Mouse (Mus musculus): ENCODE measurements around the gene 1700020A23Rik.

1700020A23Rik gene

GRCm38 (mm10) chr2:130411558-130412495 is 6.8 kb downstream of the 1700020A23Rik start:
- peak; percentile 60 for DNase-seq (ENCODE audit: low spot score)

DNA sequence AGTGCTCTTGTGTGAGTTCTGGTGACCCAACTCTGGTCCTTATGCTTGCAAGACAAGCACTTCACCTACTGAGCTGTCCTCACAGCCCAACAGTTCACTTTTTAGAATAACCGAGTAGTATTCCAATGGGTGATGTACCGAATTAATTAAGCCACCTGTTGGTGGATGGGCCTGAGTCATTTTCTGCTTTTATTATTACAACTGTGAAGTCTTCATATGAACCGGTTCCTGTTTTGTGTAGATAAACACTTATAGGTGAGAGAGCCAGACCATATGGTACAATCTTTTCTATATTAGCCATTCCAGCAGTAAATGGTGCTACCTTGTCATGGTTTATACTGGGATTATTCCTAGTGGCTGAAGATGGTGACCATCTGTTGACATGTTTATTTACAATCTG is 7.7 kb downstream of the 1700020A23Rik start:
- DNase-seq (ENCODE audit: low spot score): no peak

- no peak for DNase-seq (ENCODE audit: low spot score)
Measured at GRCm38 (mm10) chr2:130414094-130414856, 9.2 kb downstream of the 1700020A23Rik start.

DNA sequence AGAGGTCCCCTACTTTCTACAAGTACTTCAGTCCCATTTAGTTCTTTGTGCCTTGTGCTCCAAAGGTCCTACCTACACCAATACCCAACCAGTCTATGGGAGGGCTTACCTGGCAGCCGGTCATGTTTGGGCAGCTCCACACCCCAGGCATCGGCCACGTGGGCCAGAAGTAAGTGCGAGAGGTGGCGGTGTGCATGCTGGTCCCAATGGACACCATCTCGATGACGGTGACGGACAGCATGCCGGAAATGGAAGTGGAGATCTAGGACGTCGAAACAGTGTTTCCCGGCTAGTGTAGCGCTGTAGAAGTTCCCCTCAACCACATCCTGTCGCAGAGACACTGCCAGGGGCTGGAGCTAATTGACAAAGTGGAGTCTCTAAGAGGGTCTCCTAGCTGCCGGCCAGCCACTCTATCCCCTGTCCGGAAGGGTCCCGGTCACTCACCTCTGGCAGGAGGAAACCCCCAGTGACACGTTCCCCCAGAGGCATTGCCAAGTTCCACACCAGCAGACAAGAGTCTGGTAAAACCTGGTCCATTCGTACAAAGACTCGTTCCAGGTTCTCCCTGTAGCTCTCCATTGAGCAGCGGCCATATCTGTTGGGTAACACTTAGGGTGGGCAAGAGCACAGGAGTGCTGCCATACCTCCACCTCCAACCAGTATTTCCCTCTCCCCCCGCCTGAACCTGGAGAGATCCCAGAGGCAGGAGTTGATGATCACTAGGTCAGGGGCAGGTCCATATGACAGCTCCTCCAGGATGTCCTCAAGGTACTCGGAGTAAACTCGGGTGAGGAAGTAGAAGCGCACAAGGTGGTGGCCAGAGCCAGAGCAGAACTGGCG is 16.9 kb downstream of the 1700020A23Rik start:
- no peak for DNase-seq (ENCODE audit: low spot score)

- DNase-seq (ENCODE audit: low spot score): peak; percentile 84
Measured at GRCm38 (mm10) chr2:130423397-130424125, 18.5 kb downstream of the 1700020A23Rik start.

GRCm38 (mm10) chr2:130424126-130424853 is 19.2 kb downstream of the 1700020A23Rik start, which contains the start of the genes Vps16 and Pced1a:
Vps16 (plus strand) TSS chr2:130424339.
Pced1a (minus strand) TSS chr2:130424701.
- DNase-seq (ENCODE audit: low spot score): peak; percentile 93

- DNase-seq (ENCODE audit: low spot score): no peak
Measured at GRCm38 (mm10) chr2:130425112-130425511, 20.1 kb downstream of the 1700020A23Rik start.

GRCm38 (mm10) chr2:130429851-130430250 is 24.8 kb downstream of the 1700020A23Rik start:
- DNase-seq (ENCODE audit: low spot score): no peak

- DNase-seq (ENCODE audit: low spot score): no peak
Measured at GRCm38 (mm10) chr2:130430484-130430883, 25.4 kb downstream of the 1700020A23Rik start.

- DNase-seq (ENCODE audit: low spot score): no peak
Measured at GRCm38 (mm10) chr2:130432157-130432556, 27.1 kb downstream of the 1700020A23Rik start.

- DNase-seq (ENCODE audit: low spot score): no peak
Measured at GRCm38 (mm10) chr2:130433152-130433551, 28.1 kb downstream of the 1700020A23Rik start.

DNA sequence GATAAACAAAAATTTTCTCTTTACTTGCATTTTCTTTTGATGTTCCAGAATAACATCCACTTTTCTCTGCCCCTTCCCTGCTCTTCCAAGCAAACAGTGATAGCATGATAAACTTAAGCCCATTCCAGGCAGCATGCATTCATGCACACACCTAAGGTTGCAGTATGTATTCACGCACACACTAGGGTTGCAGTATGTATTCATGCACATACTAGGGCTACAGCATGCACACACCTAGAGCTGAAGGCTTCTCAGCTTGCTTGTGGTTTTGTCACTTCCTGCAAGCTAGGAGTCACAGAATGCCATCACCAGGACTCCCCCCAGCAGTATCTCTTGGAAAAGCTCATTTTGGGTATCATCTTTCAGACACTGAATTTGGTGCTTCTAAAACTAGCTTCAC is 31.7 kb downstream of the 1700020A23Rik start:
- DNase-seq (ENCODE audit: low spot score): no peak

DNA sequence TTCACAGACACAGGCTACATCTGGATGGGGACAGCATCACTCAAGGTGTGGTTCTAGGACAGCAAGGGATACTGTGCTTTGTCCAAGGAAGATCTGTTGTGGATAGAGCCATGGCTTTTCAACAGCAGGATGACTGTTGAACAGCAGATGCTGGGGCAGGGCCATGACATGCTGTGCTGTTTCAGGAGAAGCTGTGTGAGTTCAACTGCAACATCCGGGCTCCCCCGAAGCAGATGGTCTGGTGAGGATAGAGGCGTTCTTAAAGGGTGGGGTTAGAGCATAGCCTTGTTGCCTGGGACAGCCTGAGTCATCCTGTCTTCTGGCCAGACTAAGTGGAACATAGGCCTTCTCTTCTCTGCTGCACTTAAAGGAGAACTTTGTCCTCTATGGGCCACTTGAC is 33.8 kb downstream of the 1700020A23Rik start:
- no peak for DNase-seq (ENCODE audit: low spot score)

DNA sequence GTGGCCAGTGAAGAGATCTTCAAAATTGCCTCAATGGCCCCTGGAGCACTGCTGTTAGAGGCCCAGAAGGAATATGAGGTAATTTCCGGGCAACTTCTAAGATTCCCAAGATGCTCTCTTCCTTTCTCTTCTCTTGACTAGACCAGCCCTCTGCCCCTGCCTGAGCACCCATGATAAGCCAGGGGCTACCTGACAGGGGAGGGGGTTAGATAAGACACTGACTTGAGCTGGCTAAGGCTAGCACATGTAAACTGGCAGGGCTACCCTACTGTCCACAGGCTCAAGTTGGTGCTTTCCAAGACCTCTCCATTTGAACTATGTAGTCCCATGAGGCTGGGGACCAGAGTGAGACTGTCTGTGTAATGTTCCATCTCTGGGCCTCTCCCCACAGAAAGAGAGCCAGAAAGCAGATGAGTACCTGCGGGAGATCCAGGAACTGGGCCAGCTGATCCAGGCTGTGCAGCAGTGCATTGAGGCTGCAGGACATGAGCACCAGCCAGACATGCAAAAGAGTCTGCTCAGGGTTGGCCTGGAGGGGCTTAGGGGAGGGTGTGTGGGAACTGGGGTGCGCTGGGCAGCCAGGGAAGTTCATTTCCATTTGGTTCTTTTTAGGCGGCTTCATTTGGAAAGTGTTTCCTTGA is 34.9 kb downstream of the 1700020A23Rik start:
- no peak for DNase-seq (ENCODE audit: low spot score)

DNA sequence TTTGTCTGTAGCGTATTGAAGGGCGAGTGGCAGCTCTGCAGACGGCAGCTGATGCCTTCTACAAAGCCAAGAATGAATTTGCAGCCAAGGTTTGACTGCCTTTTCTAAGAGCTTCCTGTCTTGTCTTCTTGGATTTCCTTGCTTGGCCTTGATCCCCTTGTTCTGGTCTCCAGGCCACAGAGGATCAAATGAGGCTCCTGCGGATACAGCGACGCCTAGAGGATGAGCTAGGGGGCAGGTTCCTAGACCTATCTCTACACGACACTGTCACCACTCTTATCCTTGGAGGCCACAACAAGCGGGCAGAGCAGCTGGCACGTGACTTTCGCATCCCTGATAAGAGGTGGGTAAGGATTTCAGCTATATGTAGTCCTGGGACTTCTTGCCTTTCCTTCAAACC is 37.1 kb downstream of the 1700020A23Rik start:
- no peak for DNase-seq (ENCODE audit: low spot score)

DNA sequence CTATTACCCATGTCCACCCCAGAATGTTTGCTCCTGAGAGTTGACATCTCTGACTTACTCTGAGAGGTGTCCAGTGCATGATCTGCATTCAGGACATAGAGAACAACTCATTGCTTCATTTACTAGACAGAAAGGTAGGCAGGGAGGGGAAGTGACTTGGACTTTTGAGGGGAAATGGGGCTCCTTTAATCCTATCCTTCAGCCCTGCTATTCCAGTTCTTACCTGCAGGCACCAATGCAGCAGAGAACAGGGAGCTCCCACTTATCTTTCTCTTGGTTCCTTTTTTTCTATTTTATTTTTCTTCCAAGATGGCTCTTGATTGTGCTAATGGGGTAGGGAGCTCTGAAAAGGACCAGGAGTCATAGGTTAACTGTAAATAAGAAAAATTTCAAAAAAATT is 43.4 kb downstream of the 1700020A23Rik start:
- DNase-seq (ENCODE audit: low spot score): no peak

GRCm38 (mm10) chr2:130449021-130449793 is 44.1 kb downstream of the 1700020A23Rik start:
- DNase-seq (ENCODE audit: low spot score): no peak

DNA sequence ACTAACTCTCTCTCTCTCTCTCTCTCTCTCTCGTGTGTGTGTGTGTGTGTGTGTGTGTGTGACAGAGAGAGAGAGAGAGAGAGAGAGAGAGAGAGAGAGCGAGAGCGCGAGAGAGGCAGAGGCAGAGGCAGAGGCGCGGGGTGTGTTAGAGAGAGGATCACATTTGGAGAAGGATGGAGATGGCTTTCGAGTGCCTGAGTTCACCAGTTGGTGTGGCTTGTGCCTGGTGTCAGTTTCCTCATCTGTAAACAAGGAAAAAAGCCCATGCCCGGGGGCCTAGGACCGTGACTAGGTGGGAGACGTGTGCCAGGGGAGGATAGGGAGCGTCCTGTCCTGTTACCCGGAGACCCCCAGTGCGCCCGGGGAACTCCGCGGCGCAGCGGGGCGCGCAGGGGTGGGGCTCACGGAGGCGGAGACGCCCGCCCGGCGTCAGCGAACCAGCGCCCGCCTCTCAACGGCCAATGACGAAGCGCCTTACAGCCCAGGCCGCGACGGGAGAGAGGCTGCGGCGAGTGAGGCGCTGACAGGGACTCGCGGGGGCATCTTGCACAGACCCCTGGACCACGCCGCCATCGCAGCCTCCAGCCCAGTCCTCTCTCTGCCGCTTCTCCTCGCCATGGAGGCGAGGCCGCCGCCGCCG is 44.9 kb downstream of the 1700020A23Rik start, which contains the start of gene Ptpra:
Ptpra (plus strand) TSS at position 485 of the 640 bp plus-strand sequence.
- peak; percentile 92 for DNase-seq (ENCODE audit: low spot score)

DNA sequence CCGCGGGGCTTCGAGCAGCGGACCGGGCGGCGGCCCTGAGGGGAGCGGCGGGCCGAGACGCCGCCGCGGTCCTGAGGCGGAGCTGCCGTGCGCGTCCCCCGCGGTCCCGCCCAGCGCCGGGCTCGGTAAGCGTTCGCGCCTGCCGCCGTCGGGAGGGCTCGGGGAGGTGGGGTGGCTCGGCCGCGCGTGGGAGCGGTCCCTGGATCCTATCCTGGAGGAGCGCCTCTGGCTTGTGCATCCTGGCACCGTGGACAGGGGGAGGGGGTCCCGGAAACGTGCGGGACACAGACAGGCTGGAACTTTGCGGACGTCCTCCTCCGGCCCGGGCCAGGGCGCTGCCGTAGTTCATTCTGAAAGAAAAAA is 45.4 kb downstream of the 1700020A23Rik start:
- DNase-seq (ENCODE audit: low spot score): no peak

Measured in yolk sac, embryonic 10.5 days (tissue).